In the genomic region with DNA sequence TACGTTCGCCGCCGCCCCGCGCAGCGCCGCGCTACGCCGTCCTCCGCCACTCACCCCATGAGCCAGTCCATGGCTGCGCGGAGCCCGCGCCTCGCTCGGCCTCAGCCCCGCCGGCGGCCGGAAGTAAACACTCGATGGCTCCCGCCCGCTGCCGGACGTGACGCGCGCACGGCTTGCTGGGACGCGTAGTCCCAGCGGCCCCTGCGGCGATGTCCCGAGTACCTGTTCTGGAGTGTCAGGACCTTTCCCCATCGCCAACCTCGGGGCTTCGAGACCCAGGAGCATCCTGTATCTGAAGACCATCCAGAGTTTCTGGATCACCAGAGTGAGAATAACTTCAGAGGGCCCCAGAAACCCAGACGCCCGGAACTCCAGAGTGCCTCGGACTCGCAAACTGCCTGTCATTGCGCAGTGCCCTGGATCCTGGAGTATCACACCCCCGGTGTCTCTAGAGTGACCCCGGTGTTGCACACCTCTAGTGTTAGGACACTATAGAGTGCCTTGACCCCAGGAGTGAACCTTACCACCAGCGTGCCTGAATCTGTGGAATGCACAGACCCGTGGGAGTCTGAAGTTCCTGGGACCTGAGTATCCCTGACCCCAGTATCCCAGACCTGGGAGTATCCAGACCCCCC, we compare ENCODE assay signal across 8 mouse cellular contexts. TPM values are rescaled to one million over a fixed set of nuclear protein-coding genes. Genes with fewer than 3 reads are reported as not detected.
DNase-seq lines count a peak whose midpoint lies in the region; ATAC-seq and TF ChIP-seq lines count a peak whose summit lies in the region.

Mob2 (minus strand) TSS at position 135 of the 635 bp plus-strand sequence.

- under 1% methylated on average over 48 of the region's 49 CpGs for WGBS in embryonic facial prominence, embryonic 11.5 days
- under 1% methylated on average over 47 of the region's 49 CpGs for WGBS in intestine, postnatal 0 days
- WGBS in midbrain, embryonic 10.5 days = under 1% methylated on average over 49 of the region's 49 CpGs

- peak within 1 kb of the TSS; percentile 91 for H3K9ac ChIP-seq in embryonic facial prominence, embryonic 11.5 days (replicated peaks; ENCODE audit: low read length)
- peak within 1 kb of the TSS; percentile 96 for H3K9ac ChIP-seq in intestine, postnatal 0 days (ENCODE audit: low read depth, low read length)

- peak; percentile 92 for ATAC-seq in embryonic facial prominence, embryonic 11.5 days (replicated peaks; ENCODE audit: insufficient number of reproducible peaks, low FRiP score, low TSS enrichment, low read depth)
- peak; percentile 78 for ATAC-seq in granulocyte monocyte progenitor cell, adult 5-6 weeks (replicated peaks; ENCODE audit: poor library complexity, severe bottlenecking)
- ATAC-seq in intestine, postnatal 0 days = peak; percentile 93

- H3K4me1 ChIP-seq in embryonic facial prominence, embryonic 11.5 days (ENCODE audit: control insufficient read depth, insufficient read depth, low read length) = no peaks in the 10 kb centered on the region; the same call in 1 of the 2 replicates
- peaks cover 12% of the 10 kb centered on the region for H3K4me1 ChIP-seq in intestine, postnatal 0 days (replicated peaks; ENCODE audit: control insufficient read depth, insufficient read depth, low read length)
- H3K4me1 ChIP-seq in midbrain, embryonic 10.5 days = peaks cover 35% of the 10 kb centered on the region

- peak within 1 kb of the TSS; percentile 20; the same call in 1 of the 2 replicates for H3K27ac ChIP-seq in embryonic facial prominence, embryonic 11.5 days (replicated peaks; ENCODE audit: low read depth, low read length)
- H3K27ac ChIP-seq in intestine, postnatal 0 days (ENCODE audit: low read depth, low read length) = peak within 1 kb of the TSS; percentile 95
- H3K27ac ChIP-seq in midbrain, embryonic 10.5 days (replicated peaks) = peak within 1 kb of the TSS; percentile 90

- TF ChIP-seq CTCF in intestine, postnatal 0 days (IDR thresholded peaks at IDR 0.05; ENCODE audit: low read depth) = 0 out of 2 replicates have a peak, but pooled peaks have one; percentile 5

- H3K9me3 ChIP-seq in embryonic facial prominence, embryonic 11.5 days (replicated peaks; ENCODE audit: control insufficient read depth, low read length) = no peaks in the 10 kb centered on the region
- H3K9me3 ChIP-seq in intestine, postnatal 0 days (ENCODE audit: control insufficient read depth) = no peaks in the 10 kb centered on the region
- no peaks in the 10 kb centered on the region for H3K9me3 ChIP-seq in midbrain, embryonic 10.5 days (replicated peaks)

- intact Hi-C loops in left cerebral cortex, postnatal 36 days (cut with DNase I) = loop anchor here (5.0 kb wide), 1 partner anchor 36 kb away; the partner anchor contains the start of gene Dusp8

- no peaks in the 10 kb centered on the region for H3K27me3 ChIP-seq in embryonic facial prominence, embryonic 11.5 days (ENCODE audit: control insufficient read depth, insufficient read depth, low read length)
- no peaks in the 10 kb centered on the region for H3K27me3 ChIP-seq in intestine, postnatal 0 days (replicated peaks; ENCODE audit: control insufficient read depth, insufficient read depth, low read length)
- H3K27me3 ChIP-seq in midbrain, embryonic 10.5 days (ENCODE audit: low read depth, poor library complexity, severe bottlenecking) = no peaks in the 10 kb centered on the region

- H3K36me3 ChIP-seq in embryonic facial prominence, embryonic 11.5 days (replicated peaks; ENCODE audit: control insufficient read depth, insufficient read depth, low read depth, low read length) = no peaks in the 10 kb centered on the region
- H3K36me3 ChIP-seq in intestine, postnatal 0 days (ENCODE audit: control insufficient read depth, insufficient read depth) = no peaks in the 10 kb centered on the region
- H3K36me3 ChIP-seq in midbrain, embryonic 10.5 days = peaks cover 22% of the 10 kb centered on the region

- H3K4me2 ChIP-seq in embryonic facial prominence, embryonic 11.5 days (ENCODE audit: low read depth, low read length) = peak within 1 kb of the TSS; percentile 87
- peak within 1 kb of the TSS; percentile 87 for H3K4me2 ChIP-seq in intestine, postnatal 0 days (replicated peaks; ENCODE audit: low read depth)

- peak within 1 kb of the TSS; percentile 93 for H3K4me3 ChIP-seq in embryonic facial prominence, embryonic 11.5 days (ENCODE audit: low read depth, low read length)
- peak within 1 kb of the TSS; percentile 90 for H3K4me3 ChIP-seq in intestine, postnatal 0 days (ENCODE audit: low read depth, low read length)
- H3K4me3 ChIP-seq in midbrain, embryonic 10.5 days = peak within 1 kb of the TSS; percentile 96

- DNase-seq in adrenal gland, postnatal 14 days = peak; percentile 95
- DNase-seq in embryonic facial prominence, embryonic 11.5 days (ENCODE audit: low spot score) = peak; percentile 95
- peak; percentile 92 to 94 for DNase-seq in left cerebral cortex, postnatal 36 days (ENCODE audit: low spot score in 2 of 2)
- peak; percentile 92 for DNase-seq in midbrain, embryonic 10.5 days (ENCODE audit: low spot score)
- peak; percentile 84 to 90 for DNase-seq in right cerebral cortex, postnatal 36 days (ENCODE audit: low spot score in 2 of 2)
- DNase-seq in urinary bladder, postnatal 4 days (ENCODE audit: low spot score in 2 of 2) = peak; percentile 85 to 92

RNA-seq across cellular contexts. Expression of gene Mob2, which starts in this region (rescaled TPM):
- total RNA-seq in adrenal gland, postnatal 14 days (2021) = 47.4 and 48.6 TPM in 2 replicates
- 60.2 and 62.9 TPM in 2 replicates for polyA plus RNA-seq in embryonic facial prominence, embryonic 11.5 days (2014; fragmentation: Nextera tagmentation; extraction: Ambion mirVana)
- 57.8 and 60.9 TPM in 2 replicates for total RNA-seq in granulocyte monocyte progenitor cell, adult 5-6 weeks (2014; fragmentation: Nextera tagmentation)
- total RNA-seq in granulocyte monocyte progenitor cell, adult 5-6 weeks (2017) = 51.2 and 63.4 TPM in 2 replicates
- 49.5 and 54.7 TPM in 2 replicates for polyA plus RNA-seq in intestine, postnatal 0 days (2015; fragmentation: Nextera tagmentation; extraction: Ambion mirVana)
- total RNA-seq in left cerebral cortex, postnatal 36 days (2021) = 10 to 100 TPM; 34.6 to 37.5 TPM
- 62.2 and 64.0 TPM in 2 replicates for polyA plus RNA-seq in midbrain, embryonic 10.5 days (2016; fragmentation: Nextera tagmentation; extraction: Ambion mirVana)

Comparison
In these comparisons a context has a peak if more than half of its experiments do, and no peak if none do; other contexts are left out.
1. Peak in every context shown above with its lines: DNase-seq, ATAC-seq, H3K4me3 ChIP-seq and H3K27ac ChIP-seq.
2. H3K27ac ChIP-seq: peak in every context shown above with its lines; median percentile 95 in intestine, postnatal 0 days; 90 in midbrain, embryonic 10.5 days; 20 in embryonic facial prominence, embryonic 11.5 days.